Mouse (Mus musculus): ENCODE data around the gene Arhgef25.
"Not testable (repeated sequence)": the region's sequence is repeated elsewhere in the genome, so short reads cannot be mapped to it uniquely, and the experiment has no call there.

The Arhgef25 gene

DNA sequence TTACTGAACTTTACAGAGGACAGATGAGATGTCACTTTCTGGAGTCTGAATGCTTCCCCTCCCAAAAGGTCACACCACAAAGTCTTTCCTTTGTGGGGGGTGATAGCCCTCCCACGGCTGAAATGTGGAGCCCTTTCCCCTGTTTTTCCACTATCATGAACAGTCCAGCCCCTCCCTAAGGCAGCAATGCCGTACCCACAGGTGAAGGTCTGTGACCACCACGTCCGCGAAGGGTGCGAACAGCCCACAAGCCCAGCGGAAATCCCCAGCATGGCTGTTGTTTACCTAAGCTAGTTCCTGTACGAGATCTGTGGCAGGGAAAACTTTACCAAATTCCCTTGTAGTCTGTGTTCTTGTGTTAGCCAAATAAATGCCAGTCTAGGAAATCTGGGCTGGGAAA lies 48.4 kb downstream of the Arhgef25 start:
- no peak for DNase-seq (ENCODE audit: low read depth, low spot score)

DNA sequence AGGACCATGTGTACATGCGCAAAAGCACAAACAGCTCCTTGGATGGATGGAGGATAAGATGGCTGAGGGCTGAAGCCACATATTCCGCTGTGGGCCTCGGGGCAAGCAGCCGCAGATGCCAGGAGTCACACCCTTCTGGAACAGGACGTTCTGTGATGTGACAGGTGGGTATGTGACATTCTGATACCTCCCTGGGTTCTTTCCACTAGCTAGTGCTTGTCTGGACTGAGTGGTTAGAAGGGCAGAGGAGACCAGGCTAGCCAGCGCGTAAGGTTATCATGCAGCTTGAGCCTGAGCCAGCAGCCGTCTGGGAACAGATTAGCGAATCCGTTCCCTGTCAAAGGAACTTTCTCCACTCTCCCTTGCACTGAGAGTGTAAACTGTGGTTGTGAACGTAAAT lies 48.9 kb downstream of the Arhgef25 start:
- DNase-seq (ENCODE audit: low read depth, low spot score) = no peak

DNA sequence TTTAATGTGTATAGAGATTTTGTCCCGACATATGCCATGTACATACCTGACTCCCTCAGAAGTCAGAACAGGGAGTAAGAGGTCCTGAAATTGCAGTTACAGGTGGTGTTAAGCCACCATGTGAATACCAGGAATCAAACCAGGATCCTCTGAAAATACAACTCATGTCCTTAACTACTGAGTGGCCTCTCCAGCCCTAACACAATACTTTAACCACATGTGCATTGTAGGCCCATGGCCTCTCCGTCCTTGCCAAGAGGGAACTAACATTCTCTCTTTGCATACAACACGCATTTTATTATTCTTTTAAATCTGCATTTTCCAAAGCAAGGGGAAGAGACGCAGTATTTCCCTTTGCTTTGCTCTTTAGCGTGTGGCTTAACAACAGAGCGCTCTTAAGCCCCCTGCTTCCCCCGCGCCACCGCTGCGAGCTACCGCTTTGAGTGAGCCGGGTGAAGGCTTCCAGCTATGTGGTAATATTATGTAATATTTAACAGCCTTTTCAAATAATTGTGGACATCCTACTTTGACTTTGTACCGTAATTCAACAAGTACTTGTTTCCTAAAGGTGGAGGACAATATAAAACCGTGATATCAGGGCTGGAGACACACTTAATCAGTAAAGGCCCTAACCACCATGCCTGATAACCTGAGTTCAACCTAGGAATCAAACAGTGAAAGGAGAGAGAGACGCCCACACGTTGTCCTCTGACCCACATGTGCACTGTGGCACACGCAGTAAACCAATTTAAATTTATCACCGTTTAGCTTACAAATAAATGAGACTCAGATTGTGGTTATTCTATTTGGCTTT lies 51.3 kb downstream of the Arhgef25 start:
- DNase-seq (ENCODE audit: low read depth, low spot score) = no peak

DNA sequence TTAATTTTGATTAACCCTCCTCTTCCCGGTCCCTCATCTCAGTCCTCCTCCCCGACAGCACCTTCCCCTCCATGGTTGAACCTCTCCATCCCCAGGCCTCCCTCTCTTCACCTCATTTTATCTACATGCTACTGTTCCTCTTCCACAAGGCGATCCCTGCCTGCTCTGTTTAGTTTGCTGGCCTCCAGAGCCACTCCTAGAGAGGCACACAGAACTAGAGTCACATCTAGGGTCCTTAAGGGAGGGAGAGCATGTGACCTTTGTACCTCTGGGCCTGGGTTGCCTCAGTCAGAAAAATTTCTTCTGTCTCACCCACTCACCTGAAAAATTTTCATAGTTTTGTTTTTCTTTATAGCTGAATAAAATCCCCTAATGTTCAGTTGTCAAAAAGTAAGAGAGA lies 52.0 kb downstream of the Arhgef25 start:
- DNase-seq (ENCODE audit: low read depth, low spot score) = no peak

DNA sequence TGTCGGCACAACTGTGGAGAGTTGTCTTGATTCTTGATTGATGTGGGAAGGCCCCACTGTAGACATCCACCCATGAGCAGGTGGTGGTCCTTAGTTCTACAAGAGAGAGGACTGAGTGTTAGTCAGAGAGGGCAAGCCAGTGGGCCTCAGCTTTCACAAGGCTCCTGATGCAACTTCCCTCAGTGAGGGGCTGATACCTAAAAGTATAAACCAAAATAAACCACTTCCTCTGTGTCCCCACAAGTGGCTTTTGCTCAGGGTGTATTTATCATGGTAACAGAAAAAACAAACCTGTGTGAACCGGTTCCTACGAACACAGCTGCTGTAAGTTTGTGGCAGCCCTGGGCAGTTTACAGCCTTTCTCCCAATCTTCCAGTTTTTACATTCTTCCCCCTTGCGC lies 53.4 kb downstream of the Arhgef25 start:
- no peak for DNase-seq (ENCODE audit: low read depth, low spot score)

DNA sequence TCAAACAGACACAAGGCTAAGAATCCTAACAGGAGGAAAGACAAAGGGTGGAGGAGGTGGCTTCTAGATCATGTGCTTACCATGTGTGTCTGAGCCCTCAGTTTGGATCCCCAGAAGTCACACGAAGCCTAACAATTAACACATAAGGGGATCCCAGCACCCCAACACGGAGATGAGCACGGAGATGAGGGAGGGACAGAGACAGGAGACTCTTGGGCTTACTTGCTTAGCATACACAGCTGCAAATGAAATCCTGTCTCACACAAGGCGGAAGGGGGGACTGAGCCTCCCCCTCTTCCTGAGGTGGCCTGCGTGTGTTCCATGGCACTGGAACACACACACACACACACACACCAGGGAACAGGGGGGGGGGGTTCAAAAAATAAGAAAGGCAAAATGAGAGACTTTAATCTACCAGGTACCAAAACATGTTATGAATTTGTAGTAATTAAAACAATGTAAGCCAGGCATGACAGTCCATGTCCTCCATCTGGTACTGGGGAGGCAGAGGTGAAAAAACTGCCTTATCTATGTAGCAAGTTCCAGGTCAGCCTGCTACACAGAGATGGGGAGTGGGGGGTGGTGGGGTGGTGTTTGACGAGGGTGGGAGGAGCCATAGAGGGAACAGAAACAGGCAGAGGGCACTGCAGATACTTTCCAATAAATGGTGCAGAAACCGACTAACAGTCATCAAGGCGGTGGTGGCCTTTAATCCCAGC lies 54.6 kb downstream of the Arhgef25 start:
- DNase-seq (ENCODE audit: low read depth, low spot score) = no peak

DNA sequence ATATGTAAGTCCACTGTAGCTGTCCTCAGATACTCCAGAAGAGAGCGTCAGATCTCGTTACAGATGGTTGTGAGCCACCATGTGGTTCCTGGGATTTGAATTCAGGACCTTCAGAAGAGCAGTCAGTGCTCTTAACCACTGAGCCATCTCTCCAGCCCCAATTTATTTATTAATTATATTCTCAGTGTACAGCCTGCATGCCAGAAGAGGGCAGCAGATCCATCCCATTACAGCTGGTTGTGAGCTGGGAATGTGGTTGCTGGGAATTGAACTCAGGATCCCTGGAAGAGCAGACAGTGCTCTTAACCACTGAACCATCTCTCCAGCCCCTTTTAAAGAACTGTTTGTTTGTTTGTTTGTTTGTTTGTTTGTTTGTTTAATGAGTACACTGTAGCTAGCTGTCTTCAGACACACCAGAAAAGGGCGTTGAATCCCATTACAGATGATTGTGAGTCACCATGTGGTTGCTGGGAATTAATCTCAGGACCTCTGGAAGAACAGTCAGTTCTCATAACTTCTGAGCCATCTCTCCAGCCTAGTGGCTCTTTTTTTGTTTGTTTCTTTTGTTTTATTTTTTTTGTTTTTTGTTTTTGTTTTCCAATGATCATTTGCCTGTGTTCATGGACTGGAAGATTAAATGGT lies 55.4 kb downstream of the Arhgef25 start:
- DNase-seq (ENCODE audit: low read depth, low spot score) = not testable (repeated sequence)

All from mesoderm, embryonic 11.5 days (tissue).